Mouse (Mus musculus) intestine, postnatal 0 days (tissue): ENCODE data around the gene Ppil6. TPM values are rescaled to one million over a fixed set of nuclear protein-coding genes. Genes with fewer than 3 reads are reported as not detected.

Experiments
- ATAC-seq: fragments of 200-750 bp; cut with Nextera tagmentation; 2 replicates; pipeline ENCODE4 v1.8.0; 2017; ENCODE audit warnings: mild to moderate bottlenecking, moderate TSS enrichment, moderate library complexity
- H3K27ac ChIP-seq: fragments of 300-500 bp; sonication (generic); 2 replicates; pipeline ENCODE4 v1.5.1; 2014; ENCODE audit warnings: mild to moderate bottlenecking, low read depth, low read length, moderate library complexity
- H3K27me3 ChIP-seq: fragments of 300-500 bp; sonication (generic); replicated peaks from 2 replicates; pipeline ENCODE4 v1.6.1; 2014; ENCODE audit warnings: low read length, mixed read lengths; ENCODE audit not compliant: control insufficient read depth, insufficient read depth
- H3K36me3 ChIP-seq: fragments of 300-500 bp; sonication (generic); 2 replicates; pipeline ENCODE4 v1.6.1; 2014; ENCODE audit warnings: mild to moderate bottlenecking, moderate library complexity; ENCODE audit not compliant: control insufficient read depth, insufficient read depth
- H3K4me1 ChIP-seq: fragments of 300-500 bp; sonication (generic); replicated peaks from 2 replicates; pipeline ENCODE4 v1.6.1; 2014; ENCODE audit warnings: antibody characterized with exemption, low read length, mixed read lengths; ENCODE audit not compliant: control insufficient read depth, insufficient read depth
- H3K4me2 ChIP-seq: fragments of 300-500 bp; sonication (generic); replicated peaks from 2 replicates; pipeline ENCODE4 v1.6.1; 2014; ENCODE audit warnings: low read depth, mild to moderate bottlenecking, moderate library complexity
- H3K4me3 ChIP-seq: fragments of 300-500 bp; sonication (generic); 2 replicates; pipeline ENCODE4 v1.5.1; 2014; ENCODE audit warnings: low read depth, low read length
- H3K9ac ChIP-seq: fragments of 300-500 bp; sonication (generic); 2 replicates; pipeline ENCODE4 v1.6.1; 2014; ENCODE audit warnings: mild to moderate bottlenecking, low read depth, low read length
- H3K9me3 ChIP-seq: fragments of 300-500 bp; sonication (generic); 2 replicates; pipeline ENCODE4 v1.6.1; 2016; ENCODE audit warnings: mixed run types; ENCODE audit not compliant: control insufficient read depth
- CTCF ChIP-seq: sonication (generic); IDR thresholded peaks from 2 replicates; pipeline ENCODE4 v1.5.1; 2016; ENCODE audit warnings: low read depth, mild to moderate bottlenecking, control low read depth, antibody characterized with exemption, moderate library complexity
- WGBS: fragments of 180-500 bp; shearing (Covaris S2); extraction: QIAGEN DNeasy Blood & Tissue Kit; methylation state at CpG from one replicate; pipeline ENCODE4 v1.1.7; 2014; 5-methylcytosine and 5-hydroxymethylcytosine counted together
- polyA plus RNA-seq: library from polyadenylated mRNA; unstranded; fragments of >200 nt; fragmentation: Nextera tagmentation; extraction: Ambion mirVana; gene quantifications from 2 replicates; pipeline ENCODE4 v1.2.1, GENCODE M21; 2015

Ppil6 gene
- polyA plus RNA-seq, 1 experiment from 2014 or later = 1.3 TPM

DNA sequence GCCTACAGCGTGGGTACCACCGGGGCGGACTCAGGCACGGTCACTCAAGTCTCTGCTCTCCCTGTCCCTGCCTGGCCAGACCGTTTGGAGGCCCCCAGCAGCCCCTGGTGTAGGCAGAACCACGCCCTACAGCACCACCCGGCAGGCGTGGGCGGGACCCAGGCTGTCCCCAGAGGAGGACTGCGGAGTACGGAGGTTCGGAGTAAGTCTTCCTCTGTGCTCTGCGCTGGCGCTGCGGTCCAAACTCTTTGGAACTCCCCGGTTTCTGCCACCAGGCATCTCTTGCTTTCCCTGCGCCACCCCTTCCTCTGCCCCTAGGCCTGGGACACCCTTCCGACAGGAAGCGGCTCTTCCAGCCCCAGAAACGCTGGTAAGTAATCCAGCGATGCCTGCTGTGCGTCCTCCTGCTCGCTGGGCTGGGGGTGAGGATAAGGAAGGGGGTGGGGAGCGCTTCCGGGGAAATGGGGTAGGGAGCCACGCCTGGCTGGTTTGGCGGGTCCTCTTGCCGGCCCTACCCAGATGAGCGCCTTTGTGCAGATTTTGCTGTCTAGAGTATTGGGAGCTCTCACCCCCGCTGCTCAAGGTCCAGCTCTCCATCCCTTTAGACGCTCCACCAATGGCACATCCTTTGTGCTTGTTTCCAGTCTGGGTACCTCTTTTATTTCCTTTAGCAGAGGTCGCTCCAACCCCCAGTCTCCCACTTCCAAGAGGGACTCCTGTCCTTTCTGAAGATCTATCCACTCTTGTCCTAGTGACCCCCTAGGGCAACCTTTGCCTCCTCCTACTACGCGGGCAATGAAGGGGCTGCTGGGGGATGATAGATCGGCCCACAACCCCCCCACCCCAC lies 13.8 kb upstream of the Ppil6 start, which contains the start of gene Mical1:
Mical1 (plus strand) TSS at position 144 of the 847 bp plus-strand sequence.
- Histone ChIP-seq H3K4me1 (0 out of 2 replicates have a peak, but pooled peaks cover 7% of the 10 kb centered on the region), H3K4me3 (peak within 1 kb of the TSS; percentile 56), H3K36me3 (peaks cover 20% of the 10 kb centered on the region; the same call in 1 of the 2 replicates), H3K27ac (peak within 1 kb of the TSS; percentile 78), H3K4me2 (peak within 1 kb of the TSS; percentile 90), H3K9ac (peak within 1 kb of the TSS; percentile 59), H3K27me3 (no peaks in the 10 kb centered on the region), H3K9me3 (no peaks in the 10 kb centered on the region)
- no peak for TF ChIP-seq CTCF
- WGBS = 3% methylated on average over 35 of the region's 35 CpGs
- ATAC-seq = 0 out of 2 replicates have a peak, but pooled peaks have one; percentile 21

DNA sequence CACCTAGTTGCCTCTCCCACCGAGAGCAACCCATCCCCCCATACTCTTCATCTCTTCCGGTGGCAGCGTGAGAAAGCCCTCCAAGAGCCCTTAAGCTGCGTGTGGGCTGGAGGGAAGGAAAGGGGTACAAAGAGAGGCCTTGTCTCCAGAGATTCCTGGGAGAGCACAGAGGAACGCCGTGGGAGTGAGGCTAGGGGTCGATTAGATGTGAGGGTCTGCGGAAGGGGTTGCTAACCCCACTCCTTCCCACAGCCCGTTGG lies 13.3 kb upstream of the Ppil6 start:
- H3K4me3 ChIP-seq = peak overlapping the region; percentile 56

DNA sequence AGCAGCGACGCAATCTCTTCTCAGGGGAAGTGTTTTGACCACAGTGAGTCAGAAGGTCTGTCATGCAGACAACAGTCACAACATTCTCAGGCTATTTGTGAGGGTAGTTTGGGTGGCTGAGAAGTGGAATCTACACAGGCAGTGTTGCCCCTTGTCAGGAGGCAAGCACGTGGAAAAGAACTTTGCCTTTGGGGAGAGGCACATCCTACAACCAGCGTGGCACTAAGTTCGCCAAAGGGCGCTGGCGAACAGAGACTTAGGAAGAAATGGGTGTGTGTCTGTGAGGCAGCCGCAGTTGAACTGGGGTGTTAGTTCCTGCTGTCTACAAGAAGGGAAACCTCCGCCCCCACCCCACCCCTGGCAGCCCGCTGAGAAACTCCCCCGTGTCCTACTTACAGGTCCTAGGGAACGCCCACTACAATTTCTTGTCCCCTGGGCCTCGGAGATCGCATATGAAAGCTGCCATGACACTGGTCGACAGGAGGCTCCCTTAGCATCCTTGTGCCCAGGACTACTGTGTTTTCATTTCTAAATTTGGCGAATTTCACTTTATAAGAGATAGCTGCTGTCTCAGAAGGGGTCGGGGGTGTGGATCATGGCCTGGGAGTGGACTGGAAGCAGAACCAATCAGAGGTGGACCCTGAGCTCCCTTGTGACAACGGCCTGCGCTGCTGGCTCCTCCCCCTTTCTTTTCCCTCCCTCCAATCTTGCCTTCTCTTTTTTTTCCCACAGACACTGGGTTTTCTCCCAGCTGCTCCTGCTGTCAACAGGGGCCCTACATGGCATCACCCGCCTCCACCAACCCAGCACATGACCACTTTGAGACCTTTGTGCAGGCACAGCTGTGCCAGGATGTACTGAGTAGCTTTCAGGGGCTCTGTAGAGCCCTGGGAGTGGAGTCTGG lies 12.7 kb upstream of the Ppil6 start:
- peak overlapping the region; percentile 56 for H3K4me3 ChIP-seq

More for the DNA sequence above, 13.3 kb upstream of the Ppil6 start:
- Histone ChIP-seq H3K27ac (peak overlapping the region; percentile 78), H3K9ac (peak overlapping the region; percentile 59), H3K36me3 (peaks cover 21% of the 10 kb centered on the region), H3K4me2 (peak overlapping the region; percentile 90), H3K27me3 (no peaks in the 10 kb centered on the region), H3K9me3 (no peaks in the 10 kb centered on the region), H3K4me1 (0 out of 2 replicates have a peak, but pooled peaks cover 7% of the 10 kb centered on the region)
- 5% methylated on average over 9 of the region's 9 CpGs for WGBS
- TF ChIP-seq CTCF = no peak
- no peak for ATAC-seq

DNA sequence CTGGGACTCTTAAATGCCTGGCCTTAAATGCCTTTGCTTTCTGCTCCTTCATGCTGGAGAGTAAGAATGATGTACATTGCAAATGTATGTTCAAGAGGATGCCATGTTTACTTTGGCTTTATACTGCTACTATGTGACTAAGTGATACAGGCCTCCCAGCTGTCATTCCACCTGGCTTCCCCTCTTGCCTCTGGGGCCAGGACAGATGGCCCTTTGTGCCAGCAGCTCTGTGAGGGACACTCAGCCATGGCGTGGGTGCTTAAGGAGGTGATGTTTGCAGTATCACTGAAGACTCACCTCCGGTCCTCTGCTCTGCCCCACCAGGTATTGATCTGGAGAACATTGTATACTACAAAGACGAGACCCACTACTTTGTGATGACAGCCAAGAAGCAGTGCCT lies 10.3 kb upstream of the Ppil6 start:
- H3K4me1 ChIP-seq = 0 out of 2 replicates have a peak, but pooled peaks cover 4% of the 10 kb centered on the region
- ATAC-seq = no peak
- no peak for TF ChIP-seq CTCF
- H3K9ac ChIP-seq = no peak overlapping the region
- 82% methylated on average over 3 of the region's 3 CpGs for WGBS
- peaks cover 40% of the 10 kb centered on the region for H3K36me3 ChIP-seq
- no peak overlapping the region for H3K4me3 ChIP-seq
- H3K27ac ChIP-seq = no peak overlapping the region
- no peak overlapping the region for H3K4me2 ChIP-seq
- H3K9me3 ChIP-seq = no peaks in the 10 kb centered on the region
- no peaks in the 10 kb centered on the region for H3K27me3 ChIP-seq

More for the DNA sequence above, 12.7 kb upstream of the Ppil6 start:
- WGBS = 6% methylated on average over 20 of the region's 20 CpGs
- H3K27me3 ChIP-seq = no peaks in the 10 kb centered on the region
- H3K4me1 ChIP-seq = 0 out of 2 replicates have a peak, but pooled peaks cover 7% of the 10 kb centered on the region
- peaks cover 27% of the 10 kb centered on the region for H3K36me3 ChIP-seq
- peak overlapping the region; percentile 90 for H3K4me2 ChIP-seq
- peak; percentile 61 for ATAC-seq
- H3K9me3 ChIP-seq = no peaks in the 10 kb centered on the region
- TF ChIP-seq CTCF = no peak; the same call in 1 of the 2 replicates
- peak overlapping the region; percentile 78 for H3K27ac ChIP-seq
- H3K9ac ChIP-seq = peak overlapping the region; percentile 59

DNA sequence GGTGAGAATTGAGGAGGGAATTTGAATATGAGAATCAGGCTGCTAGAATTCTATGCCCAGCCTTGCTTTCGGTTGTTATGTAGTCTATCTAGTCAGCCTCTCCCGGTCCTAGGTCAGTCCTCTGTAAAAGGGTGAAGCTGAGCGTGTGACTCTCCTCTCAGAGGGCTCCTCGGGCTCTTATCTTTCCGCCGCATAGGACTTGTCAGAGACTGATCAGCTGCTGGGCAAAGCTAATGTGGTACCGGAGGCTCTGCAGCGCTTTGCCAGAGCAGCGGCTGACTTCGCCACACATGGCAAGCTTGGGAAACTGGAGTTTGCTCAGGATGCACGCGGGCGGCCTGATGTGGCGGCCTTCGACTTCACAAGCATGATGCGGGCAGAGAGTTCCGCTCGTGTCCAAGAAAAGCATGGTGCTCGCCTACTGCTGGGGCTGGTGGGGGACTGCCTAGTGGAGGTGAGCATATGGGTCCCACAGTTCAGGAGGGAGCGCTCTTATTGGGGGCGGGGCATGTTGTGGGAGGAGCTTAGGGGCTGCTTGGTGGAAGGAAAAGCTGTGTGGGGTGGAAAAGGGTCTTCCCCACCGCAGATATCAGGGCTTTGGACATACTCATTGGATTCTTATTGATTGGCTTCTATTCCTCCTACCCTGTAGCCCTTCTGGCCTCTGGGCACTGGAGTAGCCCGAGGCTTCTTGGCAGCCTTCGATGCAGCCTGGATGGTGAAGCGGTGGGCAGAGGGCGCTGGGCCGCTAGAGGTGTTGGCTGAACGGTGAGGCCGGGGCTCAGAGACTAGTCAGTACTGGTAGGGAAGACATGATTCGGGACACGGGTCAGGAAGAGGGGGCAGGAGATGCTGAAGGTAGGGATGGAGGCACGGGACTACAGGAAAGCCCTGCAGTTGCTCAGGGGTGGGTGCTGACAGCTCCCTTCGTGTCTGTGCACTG lies 9.0 kb upstream of the Ppil6 start:
- Histone ChIP-seq H3K9ac (no peak overlapping the region), H3K27ac (no peak overlapping the region), H3K4me3 (no peak overlapping the region), H3K4me1 (no peaks in the 10 kb centered on the region), H3K36me3 (peaks cover 51% of the 10 kb centered on the region), H3K27me3 (no peaks in the 10 kb centered on the region), H3K4me2 (no peak overlapping the region), H3K9me3 (no peaks in the 10 kb centered on the region)
- WGBS = 65% methylated on average over 33 of the region's 33 CpGs
- no peak for ATAC-seq
- TF ChIP-seq CTCF = no peak
